Mouse (Mus musculus): Measurements from ENCODE around the gene Vmn1r4. TPM values are rescaled to one million over a fixed set of nuclear protein-coding genes. Genes with fewer than 3 reads are reported as not detected.

Vmn1r4 gene
- 0.29 and 0.36 TPM in 2 replicates for polyA plus RNA-seq (2015; fragmentation: Nextera tagmentation; extraction: Ambion mirVana)

DNA sequence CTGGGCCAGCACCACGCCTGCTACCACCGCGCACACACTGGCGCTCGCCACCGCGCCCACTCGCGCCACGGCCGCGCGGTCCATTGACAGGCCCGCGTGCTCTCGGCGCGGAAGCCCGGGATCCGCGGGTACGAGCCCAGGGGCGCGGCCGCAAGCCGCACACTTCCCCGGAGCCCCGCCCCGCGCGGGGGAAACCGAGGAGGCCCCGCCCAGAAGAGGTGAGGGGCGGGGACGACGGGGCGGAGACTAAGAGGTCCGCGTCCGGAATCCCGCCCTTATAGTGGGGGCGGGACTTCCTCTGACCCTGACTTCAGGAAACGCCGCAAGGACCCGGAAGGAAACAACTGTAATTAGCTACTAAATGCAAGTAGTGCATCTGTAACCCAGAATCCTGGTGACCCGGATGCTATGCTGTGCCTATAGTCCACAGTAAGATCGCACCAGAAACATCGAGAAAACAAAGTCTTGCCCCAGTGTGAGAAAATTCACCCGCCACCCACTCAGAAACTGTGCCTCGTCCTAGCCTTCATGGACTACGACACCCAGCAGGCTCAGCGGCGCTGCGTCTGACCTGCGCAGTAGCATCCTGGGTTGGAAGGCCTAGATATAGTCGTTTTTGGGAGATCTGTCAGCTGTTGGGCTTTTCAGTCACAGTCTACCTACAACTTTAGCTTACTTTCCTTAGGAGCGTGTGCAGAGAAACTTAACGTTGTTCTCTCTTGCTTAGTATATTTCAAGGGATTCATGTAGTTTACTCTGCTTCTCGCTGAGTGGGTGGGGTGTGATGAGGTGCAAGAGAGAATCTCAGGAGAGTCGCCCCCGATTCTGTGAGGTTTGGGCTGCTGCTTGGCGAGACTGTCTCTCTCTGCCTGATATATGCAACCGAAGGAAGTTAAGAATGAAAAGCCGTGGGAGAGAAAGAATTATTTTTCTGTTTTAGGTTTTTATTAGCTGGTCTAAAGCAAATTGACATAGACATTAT, at the start of gene Vmn1r4, which contains the start of gene Nt5c3:
Vmn1r4 (plus strand) TSS at position 290 of the 982 bp plus-strand sequence.
Nt5c3 (minus strand) TSS at position 207 of the 982 bp plus-strand sequence.
- Histone ChIP-seq H3K4me2 (ENCODE audit: low read depth, low read length) (peak within 1 kb of the TSS; percentile 61), H3K4me3 (ENCODE audit: low read length) (peak within 1 kb of the TSS; percentile 90), H3K27ac (ENCODE audit: low read length) (peak within 1 kb of the TSS; percentile 84), H3K9ac (ENCODE audit: low read depth, low read length) (peak within 1 kb of the TSS; percentile 81), H3K36me3 (ENCODE audit: control insufficient read depth, insufficient read depth, low read length) (no peaks in the 10 kb centered on the region), H3K9me3 (ENCODE audit: control insufficient read depth, low read length) (no peaks in the 10 kb centered on the region), H3K4me1 (ENCODE audit: control insufficient read depth, insufficient read depth, low read length) (peaks cover 13% of the 10 kb centered on the region), H3K27me3 (replicated peaks; ENCODE audit: control insufficient read depth, insufficient read depth, low read length) (no peaks in the 10 kb centered on the region)
- peak; percentile 97 for ATAC-seq
- 3% methylated on average over 64 of the region's 64 CpGs for WGBS

DNA sequence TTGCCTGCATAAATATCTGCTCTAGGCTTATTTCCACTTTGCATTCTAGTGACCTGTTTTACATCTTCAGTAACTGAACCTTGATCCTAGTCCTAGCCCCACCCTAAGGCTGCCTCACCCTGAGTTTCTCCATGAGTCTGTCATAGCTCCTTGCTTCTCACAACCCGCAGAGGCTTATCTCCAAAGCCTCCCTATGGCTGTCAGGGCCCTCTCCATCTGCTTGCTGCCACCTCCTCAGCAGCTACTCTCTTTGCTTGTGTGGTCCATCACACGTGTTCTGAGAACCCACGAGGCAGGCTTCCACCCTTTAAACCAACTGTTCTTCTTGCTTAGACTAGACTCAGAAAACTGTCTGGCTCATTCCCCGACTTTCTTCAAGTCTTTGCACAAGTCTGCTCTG, 46.9 kb upstream of the Vmn1r4 start:
- Histone ChIP-seq H3K4me2 (ENCODE audit: low read depth, low read length) (no peak overlapping the region), H3K27ac (ENCODE audit: low read length) (peak overlapping the region; percentile 25; the same call in 1 of the 2 replicates), H3K9me3 (ENCODE audit: control insufficient read depth, low read length) (no peaks in the 10 kb centered on the region), H3K27me3 (replicated peaks; ENCODE audit: control insufficient read depth, insufficient read depth, low read length) (no peaks in the 10 kb centered on the region), H3K36me3 (ENCODE audit: control insufficient read depth, insufficient read depth, low read length) (peaks cover 3% of the 10 kb centered on the region; the same call in 1 of the 2 replicates), H3K4me1 (ENCODE audit: control insufficient read depth, insufficient read depth, low read length) (peaks cover 12% of the 10 kb centered on the region; the same call in 1 of the 2 replicates), H3K4me3 (ENCODE audit: low read length) (no peak overlapping the region), H3K9ac (ENCODE audit: low read depth, low read length) (no peak overlapping the region)
- 74% methylated on average over 4 of the region's 4 CpGs for WGBS
- ATAC-seq, result peak; percentile 88

DNA sequence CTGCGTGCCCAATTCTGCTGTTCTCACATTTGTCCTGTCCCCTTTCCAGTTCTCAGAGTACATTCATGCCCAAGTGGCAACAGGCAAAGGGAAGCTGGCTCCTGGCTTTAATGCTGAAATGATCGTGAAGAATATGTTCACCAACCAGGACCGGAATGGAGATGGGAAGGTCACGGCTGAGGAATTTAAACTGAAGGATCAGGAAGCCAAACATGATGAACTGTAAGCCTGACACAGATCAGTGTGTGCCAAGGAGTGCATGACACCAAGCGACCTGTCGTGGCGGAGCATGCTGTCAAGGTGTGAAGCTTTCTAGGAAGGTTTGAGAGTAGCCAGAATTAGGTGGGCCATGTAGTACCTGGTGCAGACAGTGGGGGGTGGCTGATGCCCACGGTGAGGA, 45.8 kb upstream of the Vmn1r4 start:
- H3K27me3 ChIP-seq (replicated peaks; ENCODE audit: control insufficient read depth, insufficient read depth, low read length), result no peaks in the 10 kb centered on the region
- H3K4me1 ChIP-seq (ENCODE audit: control insufficient read depth, insufficient read depth, low read length), result peaks cover 12% of the 10 kb centered on the region; the same call in 1 of the 2 replicates
- no peak overlapping the region for H3K9ac ChIP-seq (ENCODE audit: low read depth, low read length)
- H3K27ac ChIP-seq (ENCODE audit: low read length), result no peak overlapping the region
- peaks cover 3% of the 10 kb centered on the region; the same call in 1 of the 2 replicates for H3K36me3 ChIP-seq (ENCODE audit: control insufficient read depth, insufficient read depth, low read length)
- ATAC-seq, result no peak
- WGBS, result 94% methylated on average over 8 of the region's 8 CpGs
- H3K4me2 ChIP-seq (ENCODE audit: low read depth, low read length), result no peak overlapping the region
- no peak overlapping the region for H3K4me3 ChIP-seq (ENCODE audit: low read length)
- no peaks in the 10 kb centered on the region for H3K9me3 ChIP-seq (ENCODE audit: control insufficient read depth, low read length)

DNA sequence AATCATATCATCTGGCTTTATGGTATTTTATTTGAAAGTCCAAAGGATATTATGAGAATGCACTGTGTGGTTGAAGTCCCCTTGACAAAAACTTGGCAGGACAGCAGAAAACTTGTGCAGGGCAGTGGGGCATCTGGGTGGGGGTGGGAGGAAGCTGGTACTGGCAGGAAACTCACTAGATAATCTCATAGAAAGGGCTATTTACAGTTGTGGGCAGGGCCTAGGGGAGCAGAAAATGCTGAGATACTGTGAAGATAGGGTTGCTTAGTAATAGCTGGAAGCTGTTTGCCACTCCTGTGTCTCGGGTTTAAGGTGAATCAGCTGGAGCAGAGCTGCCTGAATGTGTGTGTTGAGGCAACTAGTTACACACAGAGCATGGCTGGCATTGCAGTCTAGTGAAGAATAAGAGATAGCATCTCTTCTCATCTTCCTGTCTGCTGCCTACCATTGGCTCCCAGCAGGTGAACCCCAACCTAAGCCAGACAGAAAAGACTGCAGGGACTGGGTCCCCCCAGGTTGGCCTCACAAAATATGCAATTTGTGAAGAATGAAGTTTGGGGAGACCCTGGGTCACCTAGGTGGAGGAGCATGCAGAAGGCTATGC, 44.4 kb upstream of the Vmn1r4 start:
- 42% methylated on average over 1 of the region's 1 CpGs for WGBS

GRCm38 (mm10) chr6:56888561-56888960, 35.3 kb upstream of the Vmn1r4 start:
- Histone ChIP-seq H3K9ac (ENCODE audit: low read depth, low read length) (no peak overlapping the region), H3K4me3 (ENCODE audit: low read length) (no peak overlapping the region), H3K27me3 (replicated peaks; ENCODE audit: control insufficient read depth, insufficient read depth, low read length) (no peaks in the 10 kb centered on the region), H3K27ac (ENCODE audit: low read length) (no peak overlapping the region), H3K4me1 (ENCODE audit: control insufficient read depth, insufficient read depth, low read length) (no peaks in the 10 kb centered on the region), H3K9me3 (ENCODE audit: control insufficient read depth, low read length) (no peaks in the 10 kb centered on the region), H3K4me2 (ENCODE audit: low read depth, low read length) (no peak overlapping the region), H3K36me3 (ENCODE audit: control insufficient read depth, insufficient read depth, low read length) (peaks cover 2% of the 10 kb centered on the region; the same call in 1 of the 2 replicates)
- WGBS, result 94% methylated on average over 6 of the region's 6 CpGs
- no peak for ATAC-seq

More for the DNA sequence above, 44.4 kb upstream of the Vmn1r4 start:
- Histone ChIP-seq H3K9ac (ENCODE audit: low read depth, low read length) (no peak overlapping the region), H3K4me2 (ENCODE audit: low read depth, low read length) (no peak overlapping the region), H3K4me1 (ENCODE audit: control insufficient read depth, insufficient read depth, low read length) (peaks cover 12% of the 10 kb centered on the region; the same call in 1 of the 2 replicates), H3K27ac (ENCODE audit: low read length) (no peak overlapping the region), H3K9me3 (ENCODE audit: control insufficient read depth, low read length) (no peaks in the 10 kb centered on the region), H3K27me3 (replicated peaks; ENCODE audit: control insufficient read depth, insufficient read depth, low read length) (no peaks in the 10 kb centered on the region), H3K4me3 (ENCODE audit: low read length) (no peak overlapping the region), H3K36me3 (ENCODE audit: control insufficient read depth, insufficient read depth, low read length) (peaks cover 3% of the 10 kb centered on the region; the same call in 1 of the 2 replicates)
- ATAC-seq, result peak; percentile 87

DNA sequence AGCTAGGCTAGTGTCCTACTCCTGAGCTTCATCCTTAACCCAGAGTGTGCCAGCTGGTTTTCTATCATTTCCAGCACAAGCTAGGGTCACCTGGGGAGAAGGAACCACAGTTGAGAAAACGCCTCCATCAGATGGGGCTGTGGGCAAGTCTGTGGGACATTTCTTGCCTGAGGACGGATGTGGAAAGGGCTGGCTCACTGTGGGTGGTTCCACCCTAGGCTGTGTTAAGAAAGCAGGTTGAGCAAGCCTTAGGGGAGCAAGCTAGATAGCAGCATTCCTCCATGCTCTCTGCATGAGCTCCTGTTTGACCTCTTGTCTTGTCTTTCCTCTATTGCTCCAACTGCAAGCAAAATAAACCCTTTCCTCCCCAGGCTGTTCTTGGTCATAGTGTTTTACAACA, 33.1 kb upstream of the Vmn1r4 start:
- 98% methylated on average over 2 of the region's 2 CpGs for WGBS
- Histone ChIP-seq H3K4me3 (ENCODE audit: low read length) (no peak overlapping the region), H3K4me2 (ENCODE audit: low read depth, low read length) (no peak overlapping the region), H3K27ac (ENCODE audit: low read length) (no peak overlapping the region), H3K27me3 (replicated peaks; ENCODE audit: control insufficient read depth, insufficient read depth, low read length) (no peaks in the 10 kb centered on the region), H3K9ac (ENCODE audit: low read depth, low read length) (no peak overlapping the region), H3K4me1 (ENCODE audit: control insufficient read depth, insufficient read depth, low read length) (no peaks in the 10 kb centered on the region), H3K36me3 (ENCODE audit: control insufficient read depth, insufficient read depth, low read length) (peaks cover 2% of the 10 kb centered on the region; the same call in 1 of the 2 replicates), H3K9me3 (ENCODE audit: control insufficient read depth, low read length) (no peaks in the 10 kb centered on the region)
- no peak for ATAC-seq

DNA sequence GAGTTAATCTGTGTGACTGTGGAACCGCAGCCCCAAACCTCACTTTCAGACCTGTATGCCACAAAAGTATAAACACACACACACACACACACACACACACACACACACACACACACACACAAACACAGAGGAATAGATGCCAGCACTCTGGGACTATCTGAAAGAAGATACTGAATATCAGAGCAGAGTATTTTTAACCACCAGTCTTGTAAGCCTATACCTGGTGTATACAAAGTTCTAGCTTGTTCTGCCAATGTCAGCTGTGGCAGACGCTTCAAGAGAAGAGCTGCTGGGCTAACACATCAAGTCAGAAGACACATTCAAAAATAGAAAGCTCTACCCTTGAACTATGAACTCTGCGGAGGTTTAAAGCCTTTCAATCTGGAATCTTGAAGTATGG, 24.2 kb upstream of the Vmn1r4 start:
- H3K9ac ChIP-seq (ENCODE audit: low read depth, low read length), result no peak overlapping the region
- no peaks in the 10 kb centered on the region for H3K9me3 ChIP-seq (ENCODE audit: control insufficient read depth, low read length)
- H3K4me2 ChIP-seq (ENCODE audit: low read depth, low read length), result no peak overlapping the region
- no peak overlapping the region for H3K27ac ChIP-seq (ENCODE audit: low read length)
- ATAC-seq, result no peak
- H3K4me3 ChIP-seq (ENCODE audit: low read length), result no peak overlapping the region
- 64% methylated on average over 3 of the region's 3 CpGs for WGBS
- H3K27me3 ChIP-seq (replicated peaks; ENCODE audit: control insufficient read depth, insufficient read depth, low read length), result no peaks in the 10 kb centered on the region
- no peaks in the 10 kb centered on the region for H3K36me3 ChIP-seq (ENCODE audit: control insufficient read depth, insufficient read depth, low read length)
- peaks cover 23% of the 10 kb centered on the region for H3K4me1 ChIP-seq (ENCODE audit: control insufficient read depth, insufficient read depth, low read length)

GRCm38 (mm10) chr6:56901336-56901735, 22.5 kb upstream of the Vmn1r4 start:
- no peak overlapping the region for H3K27ac ChIP-seq (ENCODE audit: low read length)
- H3K27me3 ChIP-seq (replicated peaks; ENCODE audit: control insufficient read depth, insufficient read depth, low read length), result no peaks in the 10 kb centered on the region
- ATAC-seq, result peak; percentile 70
- 0 out of 2 replicates have a peak overlapping the region, but pooled peaks have one; percentile 32 for H3K4me2 ChIP-seq (ENCODE audit: low read depth, low read length)
- H3K4me3 ChIP-seq (ENCODE audit: low read length), result peak overlapping the region; percentile 22; the same call in 1 of the 2 replicates
- WGBS, result 46% methylated on average over 3 of the region's 3 CpGs
- H3K36me3 ChIP-seq (ENCODE audit: control insufficient read depth, insufficient read depth, low read length), result no peaks in the 10 kb centered on the region
- peaks cover 29% of the 10 kb centered on the region for H3K4me1 ChIP-seq (ENCODE audit: control insufficient read depth, insufficient read depth, low read length)
- no peaks in the 10 kb centered on the region for H3K9me3 ChIP-seq (ENCODE audit: control insufficient read depth, low read length)
- no peak overlapping the region for H3K9ac ChIP-seq (ENCODE audit: low read depth, low read length)

DNA sequence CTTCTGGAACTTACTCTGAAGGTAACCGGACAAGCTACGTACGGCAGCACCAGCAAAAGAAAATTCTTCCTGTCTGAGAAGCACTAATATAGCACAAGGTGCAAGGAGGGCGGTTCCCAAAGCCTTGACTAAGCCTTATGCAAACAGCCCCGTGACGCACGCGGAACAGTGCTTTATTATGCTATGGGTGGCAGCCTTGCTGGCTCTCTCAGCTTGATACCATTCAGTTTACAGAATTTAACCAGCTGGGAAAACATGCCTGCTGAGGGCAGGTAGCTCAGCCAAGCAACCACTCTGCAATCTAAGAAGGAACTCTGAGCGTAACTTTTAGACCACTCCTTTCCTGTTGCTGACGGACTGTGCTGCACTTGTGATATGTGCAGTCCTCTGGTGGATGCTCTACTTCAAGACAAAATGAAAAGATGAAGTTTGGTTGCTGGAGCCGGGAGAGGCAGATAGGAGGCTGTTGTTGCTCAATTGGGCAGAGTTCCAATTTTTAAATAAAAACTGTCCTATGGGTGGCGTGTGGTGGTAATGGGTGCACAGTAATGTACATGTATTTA, 21.9 kb upstream of the Vmn1r4 start:
- Histone ChIP-seq H3K36me3 (ENCODE audit: control insufficient read depth, insufficient read depth, low read length) (no peaks in the 10 kb centered on the region), H3K4me1 (ENCODE audit: control insufficient read depth, insufficient read depth, low read length) (peaks cover 33% of the 10 kb centered on the region), H3K4me3 (ENCODE audit: low read length) (peak overlapping the region; percentile 22; the same call in 1 of the 2 replicates), H3K27me3 (replicated peaks; ENCODE audit: control insufficient read depth, insufficient read depth, low read length) (no peaks in the 10 kb centered on the region), H3K9ac (ENCODE audit: low read depth, low read length) (no peak overlapping the region), H3K4me2 (ENCODE audit: low read depth, low read length) (peak overlapping the region; percentile 37), H3K27ac (ENCODE audit: low read length) (peak overlapping the region; percentile 79), H3K9me3 (ENCODE audit: control insufficient read depth, low read length) (no peaks in the 10 kb centered on the region)
- 39% methylated on average over 12 of the region's 12 CpGs for WGBS
- ATAC-seq, result peak; percentile 95
